Mouse (Mus musculus) heart, embryonic 14.5 days (tissue): ENCODE data around the gene Kirrel3. TPM values are rescaled to one million over a fixed set of nuclear protein-coding genes. Genes with fewer than 3 reads are reported as not detected.

ENCODE experiments used
- ATAC-seq: fragments of 200-750 bp; cut with Nextera tagmentation; 2 replicates; pipeline ENCODE4 v1.8.0; 2017; ENCODE audit warnings: low read depth, moderate TSS enrichment; ENCODE audit not compliant: insufficient number of reproducible peaks, insufficient read depth, low FRiP score
- H3K27ac ChIP-seq, 2 experiments: fragments of 200-500 bp in 1 of 2; fragments of 300-500 bp in 1 of 2; sonication (generic) in 1 of 2; replicated peaks in 1 of 2; 2 replicates each; pipeline ENCODE4 v1.5.1; 2012 to 2014; ENCODE audit warnings: low read depth in 2 of 2, low read length in 2 of 2, control low read depth in 1 of 2, mild to moderate bottlenecking in 1 of 2, mixed read lengths in 1 of 2; ENCODE audit not compliant: control insufficient read depth in 1 of 2, insufficient read depth in 1 of 2
- H3K27me3 ChIP-seq: fragments of 300-500 bp; sonication (generic); 2 replicates; pipeline ENCODE4 v1.6.1; 2014; ENCODE audit warnings: mild to moderate bottlenecking, low read length, control low read depth; ENCODE audit not compliant: control insufficient read depth, insufficient read depth
- H3K36me3 ChIP-seq: fragments of 300-500 bp; sonication (generic); 2 replicates; pipeline ENCODE4 v1.6.1; 2014; ENCODE audit warnings: mild to moderate bottlenecking, control low read depth, low read length, mixed read lengths; ENCODE audit not compliant: control insufficient read depth, insufficient read depth
- H3K4me1 ChIP-seq, 2 experiments: fragments of 200-500 bp in 1 of 2; fragments of 300-500 bp in 1 of 2; sonication (generic) in 1 of 2; 2 replicates each; pipeline ENCODE4 v1.6.1; 2012 to 2014; ENCODE audit warnings: low read length in 2 of 2, control low read depth in 1 of 2, mixed read lengths in 1 of 2; ENCODE audit not compliant: control insufficient read depth in 2 of 2, insufficient read depth in 2 of 2
- H3K4me2 ChIP-seq: fragments of 300-500 bp; sonication (generic); 2 replicates; pipeline ENCODE4 v1.6.1; 2014; ENCODE audit warnings: mild to moderate bottlenecking, low read length
- H3K4me3 ChIP-seq, 2 experiments: fragments of 200-500 bp in 1 of 2; fragments of 300-500 bp in 1 of 2; sonication (generic) in 1 of 2; 2 replicates each; pipeline ENCODE4 v1.5.1; 2012 to 2014; ENCODE audit warnings: low read length in 2 of 2, mild to moderate bottlenecking in 2 of 2, control low read depth in 1 of 2, low read depth in 1 of 2, moderate library complexity in 1 of 2; ENCODE audit not compliant: control insufficient read depth in 1 of 2, insufficient read depth in 1 of 2
- H3K9ac ChIP-seq: fragments of 300-500 bp; sonication (generic); 2 replicates; pipeline ENCODE4 v1.6.1; 2014; ENCODE audit warnings: mild to moderate bottlenecking, low read length
- H3K9me3 ChIP-seq: fragments of 300-500 bp; sonication (generic); 2 replicates; pipeline ENCODE4 v1.6.1; 2016; ENCODE audit warnings: low read length, control low read depth; ENCODE audit not compliant: control insufficient read depth
- WGBS: fragments of 180-500 bp; shearing (Covaris S2); extraction: QIAGEN DNeasy Blood & Tissue Kit; methylation state at CpG from one replicate; pipeline ENCODE4 v1.1.7; 2014; 5-methylcytosine and 5-hydroxymethylcytosine counted together
- polyA plus RNA-seq: library from polyadenylated mRNA; unstranded; fragments of >200 nt; fragmentation: Nextera tagmentation; extraction: Ambion mirVana; gene quantifications from 2 replicates; pipeline ENCODE4 v1.2.1, GENCODE M21; 2014

The Kirrel3 gene
- polyA plus RNA-seq, 1 experiment from 2014 or later, result 1.0 TPM

DNA sequence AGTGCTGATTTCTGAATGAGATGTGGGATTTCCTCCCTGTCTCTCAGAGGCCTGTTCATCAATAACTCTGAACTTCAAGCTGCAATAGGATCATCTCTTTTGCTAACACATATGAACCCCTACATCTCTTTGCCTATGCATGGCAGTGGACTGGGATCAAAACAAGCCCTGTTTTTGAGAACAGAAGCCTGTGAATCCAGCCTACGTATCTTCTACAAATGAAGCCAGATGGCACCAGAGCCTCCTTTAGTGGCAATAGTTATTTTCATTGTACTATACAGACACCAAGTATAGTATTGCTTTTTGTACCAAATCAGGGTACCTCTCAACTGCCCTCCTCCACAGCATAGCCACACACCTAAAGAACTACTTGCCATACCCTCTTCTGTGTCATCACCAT, 94.4 kb downstream of the Kirrel3 start:
- H3K36me3 ChIP-seq, result no peaks in the 10 kb centered on the region
- no peak overlapping the region for H3K9ac ChIP-seq
- no peak for ATAC-seq
- H3K9me3 ChIP-seq, result no peaks in the 10 kb centered on the region
- H3K4me3 ChIP-seq, result no peak overlapping the region
- no peak overlapping the region for H3K4me2 ChIP-seq
- no peak overlapping the region for H3K27ac ChIP-seq
- no peaks in the 10 kb centered on the region for H3K4me1 ChIP-seq
- 73% methylated on average over 1 of the region's 1 CpGs for WGBS
- no peaks in the 10 kb centered on the region for H3K27me3 ChIP-seq

- ATAC-seq, result no peak
- no peak overlapping the region for H3K27ac ChIP-seq
- H3K9me3 ChIP-seq, result no peaks in the 10 kb centered on the region
- H3K4me3 ChIP-seq, result no peak overlapping the region
- no peaks in the 10 kb centered on the region for H3K27me3 ChIP-seq
- no peak overlapping the region for H3K4me2 ChIP-seq
- 0 out of 4 replicates have a peak, but pooled peaks cover 0 to 2% of the 10 kb centered on the region in 2 experiments for H3K4me1 ChIP-seq
- WGBS, result 75% methylated on average over 1 of the region's 1 CpGs
- H3K36me3 ChIP-seq, result no peaks in the 10 kb centered on the region
- H3K9ac ChIP-seq, result no peak overlapping the region
These were observed 96.8 kb downstream of the Kirrel3 start for GRCm38 (mm10) chr9:34582496-34582895.

- H3K9ac ChIP-seq, result no peak overlapping the region
- no peaks in the 10 kb centered on the region for H3K27me3 ChIP-seq
- 0 out of 4 replicates have a peak, but pooled peaks cover 0 to 2% of the 10 kb centered on the region in 2 experiments for H3K4me1 ChIP-seq
- H3K4me3 ChIP-seq, result no peak overlapping the region
- H3K9me3 ChIP-seq, result no peaks in the 10 kb centered on the region
- no peak overlapping the region for H3K27ac ChIP-seq
- 32% methylated on average over 2 of the region's 2 CpGs for WGBS
- ATAC-seq, result no peak
- no peaks in the 10 kb centered on the region for H3K36me3 ChIP-seq
- H3K4me2 ChIP-seq, result no peak overlapping the region
These were observed 99.8 kb downstream of the Kirrel3 start for GRCm38 (mm10) chr9:34585487-34585886.

DNA sequence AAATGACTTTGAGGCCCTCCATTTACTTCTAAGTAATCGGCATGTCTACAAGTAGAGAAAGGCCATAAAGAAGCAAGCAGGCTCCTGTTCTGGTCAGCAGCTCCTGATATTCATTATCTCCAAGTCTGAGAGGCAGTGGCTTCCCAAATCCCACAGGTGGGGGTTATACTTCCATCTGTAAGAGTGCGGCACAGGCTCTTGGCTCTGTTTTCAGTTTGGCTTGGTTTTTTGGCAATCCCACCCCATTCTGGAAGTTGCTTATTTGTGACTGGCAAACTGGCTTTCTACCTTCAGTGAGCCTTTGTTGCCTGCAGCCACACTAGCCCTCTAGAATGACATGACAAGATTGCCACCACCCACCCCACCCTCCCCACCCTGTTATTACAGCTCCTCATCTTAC, 100.4 kb downstream of the Kirrel3 start:
- no peak overlapping the region for H3K4me3 ChIP-seq
- 0 out of 4 replicates have a peak, but pooled peaks cover 0 to 2% of the 10 kb centered on the region in 2 experiments for H3K4me1 ChIP-seq
- no peaks in the 10 kb centered on the region for H3K36me3 ChIP-seq
- H3K27ac ChIP-seq, result no peak overlapping the region
- no peak overlapping the region for H3K9ac ChIP-seq
- H3K4me2 ChIP-seq, result no peak overlapping the region
- 69% methylated on average over 2 of the region's 2 CpGs for WGBS
- no peaks in the 10 kb centered on the region for H3K27me3 ChIP-seq
- no peak for ATAC-seq
- H3K9me3 ChIP-seq, result no peaks in the 10 kb centered on the region

DNA sequence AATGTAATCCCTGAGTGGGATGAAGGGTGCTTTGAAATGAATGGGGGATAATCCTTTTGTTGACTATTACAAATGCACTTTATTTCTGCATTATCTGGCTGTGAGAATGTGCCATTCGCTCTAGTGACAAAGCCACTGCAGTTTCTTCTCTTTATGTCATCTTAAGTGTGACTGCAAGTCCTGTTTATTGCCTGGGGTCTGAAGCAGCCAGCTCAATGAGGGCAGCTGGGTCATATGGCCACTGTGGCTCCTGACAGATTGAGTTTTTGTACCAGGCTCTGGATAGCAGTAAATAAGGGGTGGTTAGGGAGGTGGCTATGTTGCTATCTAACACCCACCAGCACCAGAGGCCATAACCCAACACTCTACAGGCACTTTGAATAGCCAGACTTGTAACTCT, 104.1 kb downstream of the Kirrel3 start:
- ATAC-seq, result no peak
- H3K4me1 ChIP-seq, result 0 out of 4 replicates have a peak, but pooled peaks cover 0 to 2% of the 10 kb centered on the region in 2 experiments
- WGBS, result 77% methylated on average over 1 of the region's 1 CpGs

DNA sequence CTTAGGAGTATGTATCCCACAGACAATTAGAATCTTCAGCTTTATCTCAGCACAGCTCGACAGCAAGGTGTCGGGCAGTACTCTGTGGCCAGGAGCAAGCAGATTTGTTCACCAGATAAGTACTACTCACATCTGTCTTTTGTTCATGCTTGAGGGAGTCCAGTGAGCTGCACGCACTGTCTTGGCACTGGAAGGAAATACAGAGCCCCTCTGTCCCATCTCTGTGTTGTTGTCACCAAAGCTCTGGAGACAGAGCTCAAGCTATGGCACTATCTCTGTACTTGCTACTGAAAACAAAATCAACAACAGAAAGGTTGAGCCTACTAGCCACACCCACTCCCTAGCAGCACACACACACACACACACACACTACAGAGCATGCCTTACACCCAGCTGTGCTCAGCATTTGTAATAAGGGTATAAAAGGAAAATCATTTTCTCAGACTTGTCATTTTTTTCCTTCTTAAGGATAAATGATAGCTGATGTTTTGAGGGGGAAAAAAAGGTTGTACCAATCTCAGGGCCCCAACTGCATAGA, 106.4 kb downstream of the Kirrel3 start:
- Histone ChIP-seq H3K4me2 (no peak overlapping the region), H3K4me1 (no peaks in the 10 kb centered on the region), H3K27me3 (no peaks in the 10 kb centered on the region), H3K9ac (no peak overlapping the region), H3K9me3 (no peaks in the 10 kb centered on the region), H3K4me3 (no peak overlapping the region), H3K36me3 (no peaks in the 10 kb centered on the region), H3K27ac (no peak overlapping the region)
- WGBS, result 40% methylated on average over 3 of the region's 3 CpGs
- ATAC-seq, result no peak

More for the DNA sequence above, 104.1 kb downstream of the Kirrel3 start:
- no peaks in the 10 kb centered on the region for H3K36me3 ChIP-seq
- no peak overlapping the region for H3K9ac ChIP-seq
- no peak overlapping the region for H3K27ac ChIP-seq
- no peak overlapping the region for H3K4me2 ChIP-seq
- no peak overlapping the region for H3K4me3 ChIP-seq
- H3K27me3 ChIP-seq, result no peaks in the 10 kb centered on the region
- no peaks in the 10 kb centered on the region for H3K9me3 ChIP-seq

DNA sequence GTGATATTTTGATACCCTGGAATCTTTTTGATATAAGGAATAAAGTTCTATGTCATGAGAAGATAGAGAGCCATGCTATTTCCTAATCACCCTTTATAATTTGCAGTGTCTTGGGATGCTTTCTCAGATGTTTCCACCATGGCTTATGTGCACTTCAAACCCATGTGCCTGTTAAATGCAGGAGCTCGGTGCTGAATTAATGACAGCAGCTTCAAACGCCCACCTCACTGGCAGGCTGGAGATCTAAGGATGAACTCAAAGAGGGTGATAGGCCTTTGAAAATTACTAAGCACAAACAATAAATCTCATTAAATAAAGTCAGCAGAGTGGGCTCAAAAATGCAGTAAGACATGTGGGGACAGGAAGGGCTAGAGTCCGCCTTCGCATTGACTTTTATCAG, 108.2 kb downstream of the Kirrel3 start:
- Histone ChIP-seq H3K36me3 (no peaks in the 10 kb centered on the region), H3K4me3 (no peak overlapping the region), H3K27ac (no peak overlapping the region), H3K4me2 (no peak overlapping the region), H3K9ac (no peak overlapping the region), H3K9me3 (no peaks in the 10 kb centered on the region), H3K4me1 (no peaks in the 10 kb centered on the region), H3K27me3 (no peaks in the 10 kb centered on the region)
- WGBS, result 61% methylated on average over 4 of the region's 4 CpGs
- no peak for ATAC-seq

GRCm38 (mm10) chr9:34600326-34600725, 114.6 kb downstream of the Kirrel3 start:
- Histone ChIP-seq H3K4me3 (no peak overlapping the region), H3K4me2 (no peak overlapping the region), H3K27ac (no peak overlapping the region), H3K27me3 (no peaks in the 10 kb centered on the region), H3K9me3 (no peaks in the 10 kb centered on the region), H3K9ac (no peak overlapping the region), H3K4me1 (no peaks in the 10 kb centered on the region), H3K36me3 (no peaks in the 10 kb centered on the region)
- no peak for ATAC-seq
- 37% methylated on average over 4 of the region's 4 CpGs for WGBS
